Mouse (Mus musculus) liver (tissue): ENCODE measurements around the gene Spp2.

Source experiments
- DNase-seq: peaks from one replicate; pipeline ENCODE4 v3.0.0-alpha.2; 2020; ENCODE audit warnings: mixed read lengths

The Spp2 gene

DNA sequence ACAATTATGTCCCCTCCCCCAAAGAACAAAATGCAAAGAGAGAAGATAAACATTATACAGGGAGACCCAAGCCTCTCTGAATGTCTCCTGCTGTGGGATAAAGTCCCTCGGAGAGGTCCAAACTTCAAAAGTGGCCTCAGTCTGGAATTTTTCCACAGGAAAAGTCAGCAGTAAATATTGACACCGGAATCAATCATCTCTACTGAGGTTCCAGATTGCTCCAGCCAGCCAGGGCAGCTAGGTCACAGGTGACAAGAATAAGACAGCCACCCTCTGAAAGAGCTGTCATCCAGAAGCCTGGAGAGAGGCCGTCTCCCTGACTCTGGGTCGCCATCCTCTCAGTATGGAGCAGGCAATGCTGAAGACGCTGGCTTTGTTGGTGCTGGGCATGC, at the start of gene Spp2:
Gene Spp2, plus strand, starts transcription at position 155 of the 392 bp plus-strand sequence.
- DNase-seq, result peak; percentile 25

- DNase-seq, result peak; percentile 39
Observed at GRCm38 (mm10) chr1:88357458-88358090, 49.2 kb upstream of the Spp2 start.

DNA sequence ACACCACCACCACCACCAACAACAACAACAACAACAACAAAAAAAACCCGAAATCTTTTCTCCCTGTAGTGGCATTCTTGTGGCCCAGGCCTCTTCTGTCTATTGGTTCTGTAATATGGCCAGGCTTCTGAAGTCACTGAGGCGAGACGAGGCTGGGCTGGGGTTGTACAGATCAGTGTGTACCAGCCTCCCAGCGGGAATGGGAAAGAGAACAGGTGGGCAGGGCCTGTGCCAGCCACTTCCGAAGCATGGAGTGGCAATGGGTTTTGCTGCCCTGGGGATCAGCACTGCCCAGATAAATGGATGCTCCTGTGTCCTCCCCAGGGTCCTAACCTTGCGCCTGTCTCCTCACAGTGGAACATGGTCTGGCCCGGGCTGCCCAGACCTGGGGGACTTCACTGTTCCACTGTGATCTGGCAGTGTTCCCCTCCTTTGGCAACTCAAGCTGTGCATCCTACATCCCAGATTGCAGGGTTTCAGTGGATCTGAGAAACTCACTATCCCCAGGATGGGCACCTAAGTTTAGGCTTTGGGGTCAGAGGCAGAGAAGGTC, 48.6 kb upstream of the Spp2 start:
- DNase-seq, result no peak

GRCm38 (mm10) chr1:88361085-88361484, 45.7 kb upstream of the Spp2 start:
- no peak for DNase-seq

GRCm38 (mm10) chr1:88366881-88367644, 39.7 kb upstream of the Spp2 start:
- DNase-seq, result peak; percentile 9

DNA sequence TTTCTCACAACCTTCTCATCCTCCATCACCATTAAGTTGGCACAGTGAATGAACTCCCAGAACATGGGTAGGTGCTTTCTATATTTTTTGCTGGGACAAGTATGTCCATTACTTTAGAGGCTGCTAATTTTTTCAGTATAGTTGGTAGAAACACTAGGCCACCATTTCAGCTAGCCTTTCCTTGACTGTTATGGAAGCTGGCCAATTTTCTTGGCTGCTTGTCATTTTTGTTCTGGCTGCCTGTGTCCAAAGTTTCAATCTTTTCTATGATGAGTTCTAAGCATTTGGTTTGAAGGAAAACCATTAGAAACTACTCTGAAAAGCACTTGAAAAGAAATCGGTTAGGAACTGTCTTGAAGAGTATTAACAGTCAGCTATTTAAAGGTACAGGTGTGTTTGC, 28.3 kb upstream of the Spp2 start:
- DNase-seq, result no peak

DNA sequence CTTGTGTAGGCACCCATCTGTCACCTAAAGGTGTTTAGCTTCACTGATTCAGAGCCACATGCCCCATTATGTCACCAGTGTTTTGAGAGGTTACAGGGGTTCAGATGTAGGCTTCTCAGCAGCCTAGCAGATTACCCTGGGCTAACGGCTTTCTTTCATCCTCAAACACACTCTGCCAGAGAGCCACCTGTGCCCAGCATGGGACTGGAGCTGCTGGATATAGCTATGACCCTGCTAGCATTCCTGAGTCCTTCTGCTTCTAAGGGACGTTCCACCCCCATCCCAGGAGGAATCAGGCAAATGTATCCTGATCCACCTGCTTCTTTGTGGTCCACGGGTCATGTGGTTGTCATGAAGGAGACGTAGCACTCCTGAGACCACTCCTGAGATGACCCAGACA, 15.1 kb upstream of the Spp2 start:
- no peak for DNase-seq

- DNase-seq, result no peak
Observed at GRCm38 (mm10) chr1:88393321-88393720, 13.4 kb upstream of the Spp2 start.

DNA sequence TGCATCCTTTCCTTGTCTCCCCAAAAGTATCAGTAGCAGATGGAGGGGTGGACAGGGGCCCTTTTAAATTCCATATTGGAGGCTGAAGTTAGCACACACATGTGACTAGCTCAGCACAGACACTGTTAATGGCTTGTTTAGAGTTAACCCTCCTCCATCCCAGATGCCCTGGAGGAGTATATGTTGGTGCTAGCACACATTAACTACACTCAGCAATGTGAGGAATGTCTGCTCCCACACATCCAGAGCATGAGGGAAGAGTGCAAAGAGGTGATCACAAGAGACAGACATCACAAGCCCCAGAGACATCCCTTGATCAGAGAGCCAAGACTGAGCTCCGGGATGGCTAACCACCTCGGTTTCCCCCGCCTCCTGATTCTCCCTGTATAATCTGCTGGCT, 3.4 kb upstream of the Spp2 start:
- no peak for DNase-seq

- no peak for DNase-seq
Observed at GRCm38 (mm10) chr1:88406078-88406806, 519 bp upstream of the Spp2 start.

GRCm38 (mm10) chr1:88408340-88408739, 1.6 kb downstream of the Spp2 start:
- DNase-seq, result peak; percentile 8

- DNase-seq, result no peak
Observed at GRCm38 (mm10) chr1:88412013-88412412, 5.3 kb downstream of the Spp2 start.

DNA sequence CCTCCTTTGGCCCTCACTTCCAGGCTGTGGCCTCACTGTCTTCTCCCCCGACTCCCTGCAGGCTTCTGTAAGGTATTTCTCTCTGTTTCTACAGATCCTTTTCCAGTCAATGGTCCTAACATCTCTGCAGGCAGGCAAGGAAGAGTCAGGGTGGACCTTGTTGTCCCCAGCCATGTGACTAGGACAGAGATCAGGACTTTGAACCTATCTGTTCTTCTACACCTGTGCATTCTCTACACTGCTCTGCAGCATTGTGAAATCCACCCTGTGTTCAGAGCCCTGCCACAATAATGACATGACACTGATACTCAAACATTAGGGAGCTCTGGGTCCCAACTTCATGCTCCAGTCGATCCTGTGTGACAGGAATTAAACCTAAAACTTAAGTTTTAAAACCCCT, 12.2 kb downstream of the Spp2 start:
- DNase-seq, result no peak

DNA sequence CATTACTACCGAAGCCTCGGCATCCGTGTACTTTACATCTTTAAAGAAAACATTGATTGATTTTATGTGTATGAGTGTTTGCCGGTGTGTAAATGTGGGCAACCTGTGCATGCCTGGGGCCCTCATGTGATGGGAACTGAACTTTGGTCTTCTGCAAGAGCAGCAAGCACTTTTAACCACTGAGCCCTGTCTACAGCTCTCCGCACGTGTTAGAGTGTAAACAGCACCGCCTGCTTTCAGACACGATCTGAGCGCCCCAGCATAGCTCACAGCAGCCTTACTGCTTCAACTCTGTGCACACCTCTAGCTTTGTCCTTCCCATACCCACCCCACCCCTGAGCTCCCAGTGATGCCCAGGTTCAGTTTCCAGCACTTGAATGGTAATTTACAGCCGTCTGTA, 15.3 kb downstream of the Spp2 start:
- DNase-seq, result peak; percentile 22

GRCm38 (mm10) chr1:88422846-88423395, 16.2 kb downstream of the Spp2 start:
- no peak for DNase-seq

DNA sequence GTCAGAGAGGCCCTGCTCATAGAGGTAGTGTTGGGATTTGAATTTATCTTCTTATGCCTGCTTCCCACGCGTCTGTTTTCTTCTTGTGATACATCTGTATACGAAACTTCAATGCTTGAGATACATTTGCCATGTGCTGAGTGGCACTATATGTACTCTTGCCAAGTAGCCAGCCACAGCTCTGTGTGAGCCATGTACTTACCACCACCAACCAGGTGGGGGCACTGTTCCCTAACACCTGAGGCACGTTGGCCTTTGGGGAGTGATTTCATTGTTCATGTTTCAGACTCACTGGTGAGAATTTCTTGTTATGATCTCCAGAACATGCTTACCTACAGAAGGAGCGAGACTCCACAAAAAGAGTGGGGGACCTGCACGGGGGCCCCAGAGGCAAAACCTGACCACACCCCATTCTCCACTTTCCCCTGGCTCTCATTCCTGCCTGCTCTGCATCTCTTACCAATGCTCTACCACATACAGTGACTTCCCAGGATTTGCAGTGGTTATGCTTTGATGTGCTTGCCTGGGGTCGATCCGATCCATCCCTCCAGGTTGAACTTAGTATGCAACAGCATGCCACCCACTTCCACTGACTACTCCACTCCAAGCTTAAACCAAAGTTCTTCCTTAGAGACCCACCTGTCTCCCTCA, 18.0 kb downstream of the Spp2 start:
- DNase-seq, result peak; percentile 72

DNA sequence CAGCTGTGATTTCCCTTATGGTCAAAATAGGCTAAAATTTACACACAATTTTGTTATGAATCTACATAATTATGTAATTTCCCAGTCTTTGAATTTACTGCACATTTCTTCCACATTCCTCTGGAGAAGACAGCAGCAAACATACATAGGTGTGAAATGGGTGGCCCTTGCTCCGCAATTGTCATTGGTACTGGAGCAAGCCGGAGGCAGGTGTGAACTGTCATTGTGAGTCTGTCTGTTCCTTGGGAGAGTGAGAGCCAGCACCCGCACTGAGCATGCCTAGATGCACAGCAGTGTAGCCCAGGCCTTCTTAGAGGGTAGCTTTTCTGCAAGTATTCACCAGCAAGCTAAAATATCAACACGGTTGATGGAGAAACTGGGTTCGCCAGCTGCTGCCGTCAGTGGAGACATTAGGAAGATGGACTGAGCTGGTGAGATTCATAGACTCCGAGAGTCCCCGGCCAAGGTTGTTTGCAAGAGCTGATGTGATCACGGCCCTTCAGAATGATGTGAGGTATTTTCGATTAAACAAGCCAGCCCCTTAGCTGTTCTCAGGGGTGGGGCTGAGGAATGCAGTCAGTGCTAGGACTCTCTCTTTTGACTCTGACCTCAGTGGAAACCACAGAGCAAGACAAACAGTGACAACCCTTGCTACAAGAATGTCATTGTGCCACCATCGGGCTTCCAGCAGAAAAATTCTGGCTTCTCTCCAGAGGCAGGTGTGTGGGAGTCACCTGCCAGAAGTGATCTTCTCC, 21.4 kb downstream of the Spp2 start:
- no peak for DNase-seq

DNA sequence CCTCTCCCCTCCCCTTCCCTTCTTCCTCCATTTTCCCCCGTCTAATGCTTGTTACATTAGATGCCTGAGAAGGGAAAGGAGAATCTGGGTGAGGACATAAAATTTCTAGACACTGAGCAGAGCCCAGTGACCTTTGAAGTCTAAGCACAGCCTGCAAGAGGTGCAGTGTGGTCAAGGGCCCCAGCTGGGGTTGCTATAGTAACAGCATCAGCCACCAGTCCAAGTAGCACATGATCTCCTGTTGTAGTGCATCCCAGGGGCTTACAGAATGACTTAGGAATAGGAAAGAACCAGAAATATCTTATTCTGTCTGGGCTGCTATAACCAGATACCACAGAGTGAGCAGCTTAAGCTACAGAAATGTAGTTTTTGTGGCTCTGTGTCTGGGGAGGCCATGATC, 22.7 kb downstream of the Spp2 start:
- DNase-seq, result no peak

GRCm38 (mm10) chr1:88431262-88431661, 24.5 kb downstream of the Spp2 start:
- DNase-seq, result no peak

GRCm38 (mm10) chr1:88432601-88433000, 25.8 kb downstream of the Spp2 start:
- no peak for DNase-seq

DNA sequence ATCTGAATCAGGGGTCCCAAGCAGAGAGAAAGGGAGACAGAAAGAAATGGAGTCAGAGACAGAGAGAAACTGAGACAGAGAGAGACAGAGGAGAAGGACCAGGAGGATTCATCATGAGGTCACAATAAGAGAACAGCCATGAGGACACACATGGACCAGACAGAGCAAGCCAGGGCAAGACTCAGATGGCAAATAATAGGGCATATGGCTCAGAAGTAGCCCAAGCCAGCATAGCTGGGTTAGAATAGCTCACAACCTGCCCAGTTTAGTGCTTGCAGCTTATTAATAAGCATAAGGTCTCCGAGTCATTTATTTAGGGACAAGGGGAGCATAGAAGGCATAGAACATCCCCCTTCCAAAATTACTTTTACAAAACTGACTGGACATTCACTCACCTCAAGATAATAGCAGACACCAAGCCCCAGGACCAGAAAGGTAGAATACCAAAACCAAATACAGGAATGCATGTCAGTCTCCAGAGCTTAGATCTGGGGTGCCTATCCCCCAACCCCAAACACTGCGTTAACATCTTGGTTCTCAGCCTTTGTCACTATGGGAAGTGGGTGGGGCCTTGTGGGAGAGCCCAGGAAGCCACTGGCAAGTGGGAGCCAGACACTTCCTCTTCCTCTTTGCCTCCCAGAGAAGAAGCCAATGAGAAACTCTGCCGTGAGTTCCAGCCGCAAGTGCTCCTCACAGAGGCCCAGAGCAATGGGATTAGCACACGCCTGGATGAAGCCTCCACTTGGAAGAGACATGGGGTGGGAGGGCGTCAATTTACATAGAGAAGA, 26.5 kb downstream of the Spp2 start:
- DNase-seq, result no peak
